Mouse (Mus musculus): Measurements from ENCODE around the gene Gmip. TPM values are rescaled to one million over a fixed set of nuclear protein-coding genes. Genes with fewer than 3 reads are reported as not detected.

The Gmip gene
- polyA plus RNA-seq, 1 experiment from 2014 or later, result 6.0 TPM

DNA sequence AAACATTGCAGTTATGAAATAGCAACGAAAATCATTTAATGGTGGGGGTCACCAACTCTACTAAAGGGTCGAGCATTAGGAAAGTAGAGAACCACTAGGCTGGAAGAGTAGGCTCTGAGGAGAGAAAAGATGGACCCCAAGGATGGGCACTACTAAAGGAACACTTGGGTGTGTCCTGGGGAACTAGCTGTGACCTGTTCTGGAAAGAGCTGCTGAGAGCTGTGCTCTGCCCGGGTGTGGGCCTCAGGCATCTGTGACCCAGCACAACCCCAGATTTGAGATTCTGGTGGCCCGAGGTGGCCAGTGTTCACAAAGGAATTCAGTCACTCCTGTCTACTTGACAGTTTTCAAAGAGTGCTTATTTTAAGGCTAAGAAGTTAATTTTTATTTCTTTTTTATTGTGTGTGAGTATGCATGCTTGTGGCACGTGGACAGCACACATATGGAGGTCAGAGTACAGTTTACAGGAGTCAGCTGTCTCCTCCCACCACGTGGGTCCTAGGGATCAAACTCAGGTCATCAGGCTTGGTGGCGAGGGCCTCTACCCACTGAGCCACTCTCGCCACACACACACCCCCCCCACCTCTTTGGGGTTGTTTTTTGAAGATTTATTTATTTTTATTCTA, 28.7 kb downstream of the Gmip start:
- H3K9ac ChIP-seq (ENCODE audit: low read length), result no peak overlapping the region
- ATAC-seq (ENCODE audit: low FRiP score, low TSS enrichment) (peak; percentile 73), DNase-seq (ENCODE audit: low spot score) (peak; percentile 55)
- TF ChIP-seq EP300 (optimal IDR thresholded peaks at IDR 0.05), result no peak
- TF ChIP-seq CTCF (IDR thresholded peaks at IDR 0.05; ENCODE audit: low read depth), result no peak
- no peak overlapping the region for H3K4me3 ChIP-seq (ENCODE audit: low read depth, low read length)
- no peak overlapping the region for H3K27ac ChIP-seq (replicated peaks)
- no peaks in the 10 kb centered on the region for H3K36me3 ChIP-seq (ENCODE audit: control insufficient read depth, insufficient read depth, low read length)
- H3K27me3 ChIP-seq (ENCODE audit: control insufficient read depth, insufficient read depth, low read length), result no peaks in the 10 kb centered on the region
- H3K4me1 ChIP-seq (replicated peaks; ENCODE audit: control insufficient read depth, insufficient read depth), result no peaks in the 10 kb centered on the region
- WGBS, result 50% methylated on average over 8 of the region's 8 CpGs
- no peaks in the 10 kb centered on the region for H3K9me3 ChIP-seq (ENCODE audit: control insufficient read depth, low read length)
- no peak overlapping the region for H3K4me2 ChIP-seq (replicated peaks; ENCODE audit: low read depth)

DNA sequence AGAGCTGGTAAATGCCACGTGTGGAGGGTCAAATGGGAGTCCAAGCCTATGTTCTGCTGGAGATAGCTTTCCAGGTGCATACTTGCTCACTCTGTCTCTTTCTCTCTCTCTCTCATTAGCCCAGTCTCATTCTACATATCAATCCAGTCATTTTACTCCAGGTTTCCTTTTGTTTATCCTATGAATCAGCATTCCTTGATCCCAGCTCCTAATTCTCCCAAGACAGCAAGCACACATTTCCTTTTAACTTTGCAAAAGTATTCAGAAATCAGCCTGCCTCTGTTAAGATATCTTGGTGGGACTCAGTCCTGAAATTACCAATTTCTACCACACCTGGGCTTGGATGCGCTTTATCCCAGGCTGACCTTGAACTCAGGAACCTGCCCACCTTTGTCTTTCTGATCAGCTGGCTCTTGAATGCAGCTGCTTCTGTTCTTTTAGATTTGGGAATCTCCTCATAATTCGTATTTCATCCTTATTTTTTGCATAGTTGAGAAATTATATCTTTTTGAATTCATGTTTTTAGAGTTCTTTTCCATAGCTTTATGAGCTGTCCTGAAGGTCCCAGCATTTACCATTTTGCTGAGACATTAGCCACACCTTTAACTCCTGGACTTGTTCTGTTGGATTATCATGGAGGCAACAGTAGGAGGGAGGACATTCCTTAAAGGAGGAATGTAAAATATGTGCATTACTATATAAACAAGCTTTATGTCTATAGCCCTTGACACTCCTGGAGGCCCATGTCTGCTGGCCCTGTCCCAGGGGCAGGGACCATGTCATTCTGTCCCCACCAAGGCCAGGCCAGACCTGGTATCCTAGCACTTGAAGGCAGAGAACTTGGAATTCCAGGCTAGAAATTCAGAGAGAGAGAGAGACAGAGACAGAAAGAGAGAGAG, 38.9 kb downstream of the Gmip start:
- Histone ChIP-seq H3K27ac (replicated peaks) (no peak overlapping the region), H3K9me3 (ENCODE audit: control insufficient read depth, low read length) (no peaks in the 10 kb centered on the region), H3K4me1 (replicated peaks; ENCODE audit: control insufficient read depth, insufficient read depth) (no peaks in the 10 kb centered on the region), H3K4me3 (ENCODE audit: low read depth, low read length) (no peak overlapping the region), H3K4me2 (replicated peaks; ENCODE audit: low read depth) (no peak overlapping the region), H3K36me3 (ENCODE audit: control insufficient read depth, insufficient read depth, low read length) (no peaks in the 10 kb centered on the region), H3K9ac (ENCODE audit: low read length) (no peak overlapping the region), H3K27me3 (ENCODE audit: control insufficient read depth, insufficient read depth, low read length) (no peaks in the 10 kb centered on the region)
- no peak for TF ChIP-seq EP300 (optimal IDR thresholded peaks at IDR 0.05)
- no peak for TF ChIP-seq CTCF (IDR thresholded peaks at IDR 0.05; ENCODE audit: low read depth)
- no peak for DNase-seq (ENCODE audit: low spot score)
- ATAC-seq (ENCODE audit: low FRiP score, low TSS enrichment), result no peak
- 71% methylated on average over 3 of the region's 3 CpGs for WGBS

DNA sequence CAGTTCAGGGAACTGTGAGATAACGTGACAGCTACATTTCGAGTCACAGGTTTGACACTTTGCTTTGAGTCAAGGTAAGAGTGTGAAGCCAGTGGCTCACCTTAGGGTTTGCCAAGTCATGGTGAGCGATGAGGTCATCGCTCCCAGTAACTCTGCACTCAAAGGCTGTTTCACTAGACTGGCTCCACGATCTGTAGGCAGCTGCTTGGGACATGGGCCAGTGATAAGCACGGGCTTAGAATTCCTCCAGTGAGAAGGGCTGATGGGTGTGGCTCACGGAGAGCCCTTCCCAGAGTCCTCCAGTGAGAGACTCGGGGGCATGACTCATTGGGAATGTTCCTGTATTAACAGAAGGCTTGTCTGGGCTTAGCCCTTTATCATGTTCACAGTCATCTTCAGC, 40.5 kb downstream of the Gmip start:
- DNase-seq (ENCODE audit: low spot score) (peak; percentile 81), ATAC-seq (ENCODE audit: low FRiP score, low TSS enrichment) (peak; percentile 96)
- H3K36me3 ChIP-seq (ENCODE audit: control insufficient read depth, insufficient read depth, low read length), result no peaks in the 10 kb centered on the region
- H3K4me3 ChIP-seq (ENCODE audit: low read depth, low read length), result no peak overlapping the region
- no peaks in the 10 kb centered on the region for H3K4me1 ChIP-seq (replicated peaks; ENCODE audit: control insufficient read depth, insufficient read depth)
- H3K27me3 ChIP-seq (ENCODE audit: control insufficient read depth, insufficient read depth, low read length), result no peaks in the 10 kb centered on the region
- TF ChIP-seq CTCF (IDR thresholded peaks at IDR 0.05; ENCODE audit: low read depth) (no peak), EP300 (optimal IDR thresholded peaks at IDR 0.05) (no peak)
- no peak overlapping the region for H3K9ac ChIP-seq (ENCODE audit: low read length)
- H3K27ac ChIP-seq (replicated peaks), result peak overlapping the region; percentile 80
- H3K4me2 ChIP-seq (replicated peaks; ENCODE audit: low read depth), result no peak overlapping the region
- 45% methylated on average over 8 of the region's 8 CpGs for WGBS
- no peaks in the 10 kb centered on the region for H3K9me3 ChIP-seq (ENCODE audit: control insufficient read depth, low read length)

DNA sequence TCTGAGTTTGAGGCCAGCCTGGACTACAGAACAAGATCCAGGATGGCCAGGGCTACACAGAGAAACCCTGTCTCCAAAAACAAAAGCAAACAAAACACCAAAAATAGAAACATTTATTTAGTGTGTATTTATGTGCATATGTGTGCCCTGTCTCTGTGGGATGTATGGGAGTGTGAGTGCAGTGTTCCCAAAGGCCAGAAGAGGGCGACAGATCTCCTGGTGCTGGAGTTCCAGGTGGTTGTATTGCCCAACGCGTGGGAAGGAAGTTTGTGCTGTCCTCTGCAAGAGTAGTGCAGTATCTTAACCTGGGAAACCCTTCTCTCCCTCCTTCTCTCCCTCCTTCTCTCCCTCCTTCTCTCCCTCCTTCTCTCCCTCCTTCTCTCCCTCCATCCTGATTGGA, 41.4 kb downstream of the Gmip start:
- no peaks in the 10 kb centered on the region for H3K27me3 ChIP-seq (ENCODE audit: control insufficient read depth, insufficient read depth, low read length)
- DNase-seq (ENCODE audit: low spot score) (peak; percentile 51), ATAC-seq (ENCODE audit: low FRiP score, low TSS enrichment) (no peak)

DNA sequence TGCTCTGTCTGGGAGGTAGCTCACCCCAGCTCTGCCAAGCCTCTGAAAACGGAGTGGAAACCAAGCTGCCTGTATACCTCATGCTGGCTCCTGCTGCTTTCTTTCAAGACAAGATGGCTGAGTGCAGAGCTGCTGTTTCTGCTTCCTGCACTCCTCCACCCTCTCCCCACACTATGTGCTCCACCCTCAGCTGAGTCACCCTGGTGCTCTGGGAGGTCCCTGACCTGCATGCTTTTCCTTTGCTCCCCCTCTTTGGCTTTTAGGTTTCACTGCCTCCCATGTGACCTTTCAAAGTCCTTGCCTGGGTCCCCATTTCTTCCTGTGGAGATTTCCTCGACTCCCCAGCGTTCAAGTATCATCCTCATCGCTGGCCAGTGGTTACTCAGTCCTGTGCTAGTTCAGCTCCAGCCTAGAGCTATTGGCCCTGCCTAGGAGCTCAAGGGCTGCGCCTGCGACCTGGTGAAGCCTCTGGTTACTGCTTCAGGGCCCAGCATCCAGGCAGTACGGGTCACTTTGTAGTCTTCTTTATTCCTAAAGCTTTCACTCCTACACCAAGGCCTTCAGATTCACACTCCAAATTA, 42.5 kb downstream of the Gmip start:
- H3K27ac ChIP-seq (replicated peaks), result peak overlapping the region; percentile 56; the same call in 1 of the 2 replicates
- ATAC-seq (ENCODE audit: low FRiP score, low TSS enrichment), result peak; percentile 11; the same call in 1 of the 2 replicates

More for the DNA sequence above, 41.4 kb downstream of the Gmip start:
- H3K27ac ChIP-seq (replicated peaks), result no peak overlapping the region
- no peaks in the 10 kb centered on the region for H3K36me3 ChIP-seq (ENCODE audit: control insufficient read depth, insufficient read depth, low read length)
- H3K4me1 ChIP-seq (replicated peaks; ENCODE audit: control insufficient read depth, insufficient read depth), result no peaks in the 10 kb centered on the region
- TF ChIP-seq CTCF (IDR thresholded peaks at IDR 0.05; ENCODE audit: low read depth), result peak; percentile 62
- no peak for TF ChIP-seq EP300 (optimal IDR thresholded peaks at IDR 0.05)
- no peak overlapping the region for H3K9ac ChIP-seq (ENCODE audit: low read length)
- no peak overlapping the region for H3K4me2 ChIP-seq (replicated peaks; ENCODE audit: low read depth)
- H3K4me3 ChIP-seq (ENCODE audit: low read depth, low read length), result no peak overlapping the region
- WGBS, result 48% methylated on average over 3 of the region's 3 CpGs
- H3K9me3 ChIP-seq (ENCODE audit: control insufficient read depth, low read length), result no peaks in the 10 kb centered on the region

More for the DNA sequence above, 42.5 kb downstream of the Gmip start:
- peak; percentile 53 for DNase-seq (ENCODE audit: low spot score)
- H3K4me1 ChIP-seq (replicated peaks; ENCODE audit: control insufficient read depth, insufficient read depth), result no peaks in the 10 kb centered on the region
- no peaks in the 10 kb centered on the region for H3K27me3 ChIP-seq (ENCODE audit: control insufficient read depth, insufficient read depth, low read length)
- H3K4me3 ChIP-seq (ENCODE audit: low read depth, low read length), result no peak overlapping the region
- no peaks in the 10 kb centered on the region for H3K36me3 ChIP-seq (ENCODE audit: control insufficient read depth, insufficient read depth, low read length)
- no peak overlapping the region for H3K4me2 ChIP-seq (replicated peaks; ENCODE audit: low read depth)
- H3K9ac ChIP-seq (ENCODE audit: low read length), result no peak overlapping the region
- WGBS, result 79% methylated on average over 7 of the region's 7 CpGs
- H3K9me3 ChIP-seq (ENCODE audit: control insufficient read depth, low read length), result no peaks in the 10 kb centered on the region
- TF ChIP-seq EP300 (optimal IDR thresholded peaks at IDR 0.05) (no peak), CTCF (IDR thresholded peaks at IDR 0.05; ENCODE audit: low read depth) (no peak)
